Mouse (Mus musculus): Measurements from ENCODE around the gene Smpdl3a.

Gene Smpdl3a

DNA sequence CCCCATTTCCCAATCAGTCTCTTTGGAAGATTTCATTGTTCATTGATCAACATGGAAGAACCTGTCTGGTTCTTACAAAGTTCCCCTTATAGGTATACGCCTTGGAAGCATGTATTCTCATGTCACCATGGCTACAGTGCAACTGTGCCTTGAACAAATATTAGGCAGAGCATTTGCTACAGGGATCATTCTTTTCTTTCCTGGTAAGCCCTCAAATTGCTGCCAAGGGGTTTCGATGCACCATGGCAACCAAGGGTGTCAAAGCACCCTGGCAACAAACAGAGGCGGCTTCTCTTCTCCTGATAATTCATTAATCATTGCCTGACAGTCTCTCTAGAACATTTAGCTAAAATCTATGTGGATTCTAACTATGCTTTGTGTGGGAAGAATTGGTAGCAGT, 28.3 kb downstream of the Smpdl3a start:
- no peak for DNase-seq

DNA sequence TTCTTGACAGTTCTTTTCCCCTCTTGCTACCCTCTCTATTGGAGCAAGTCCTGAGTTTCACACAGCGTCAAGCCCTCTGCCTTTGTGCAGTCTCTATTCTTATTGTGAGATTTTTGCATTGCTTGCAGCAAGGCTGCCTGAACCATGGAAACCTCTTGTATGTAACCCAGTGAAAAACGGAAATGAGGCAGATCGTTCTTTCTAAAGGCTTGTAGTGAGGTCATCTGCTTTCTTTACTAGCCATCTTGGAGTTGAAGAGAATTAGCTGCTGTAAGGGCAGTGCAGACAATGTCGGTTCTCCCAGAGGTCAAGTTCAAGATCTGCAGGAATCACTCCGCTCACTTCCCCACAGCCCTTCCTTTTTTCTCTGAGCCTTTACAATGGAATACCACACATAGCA, 34.5 kb downstream of the Smpdl3a start:
- DNase-seq = no peak

DNA sequence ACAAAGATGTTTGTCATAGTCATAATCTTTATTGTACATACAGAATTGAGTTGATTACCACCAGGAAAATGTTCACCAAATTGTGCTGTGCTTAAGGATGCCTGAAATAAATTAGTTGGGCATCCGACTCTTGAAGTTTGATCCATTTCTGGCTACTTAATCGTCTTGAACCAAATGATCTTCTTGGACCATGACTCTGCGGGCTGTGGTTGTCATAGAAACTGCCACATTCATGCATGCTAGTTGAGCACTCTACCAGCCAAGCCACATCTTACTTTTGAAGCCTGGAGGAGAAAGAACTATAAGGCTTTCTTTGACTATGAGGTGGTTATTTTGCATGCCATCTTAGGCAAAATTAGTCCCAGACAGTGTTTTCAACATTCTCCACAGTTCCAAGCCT, 35.5 kb downstream of the Smpdl3a start:
- DNase-seq = no peak

DNA sequence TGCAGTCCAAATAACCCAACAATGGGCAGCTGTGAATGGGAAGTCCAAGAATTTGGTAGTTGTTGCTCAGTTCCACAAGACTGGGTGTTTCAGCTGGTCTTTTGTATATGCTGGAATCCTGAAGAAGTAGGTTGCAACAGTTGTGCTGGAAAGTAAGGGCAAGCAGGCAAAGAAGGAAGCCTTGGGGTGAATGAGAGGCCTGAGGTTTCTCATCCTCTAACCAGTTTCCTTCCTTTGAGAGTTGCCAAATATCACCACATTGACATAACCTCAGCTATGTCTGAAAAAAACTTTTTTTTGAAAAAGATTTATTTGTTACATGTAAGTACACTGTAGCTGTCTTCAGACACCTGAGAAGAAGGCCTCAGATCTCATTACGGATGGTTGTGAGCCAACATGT, 41.0 kb downstream of the Smpdl3a start:
- DNase-seq = no peak

DNA sequence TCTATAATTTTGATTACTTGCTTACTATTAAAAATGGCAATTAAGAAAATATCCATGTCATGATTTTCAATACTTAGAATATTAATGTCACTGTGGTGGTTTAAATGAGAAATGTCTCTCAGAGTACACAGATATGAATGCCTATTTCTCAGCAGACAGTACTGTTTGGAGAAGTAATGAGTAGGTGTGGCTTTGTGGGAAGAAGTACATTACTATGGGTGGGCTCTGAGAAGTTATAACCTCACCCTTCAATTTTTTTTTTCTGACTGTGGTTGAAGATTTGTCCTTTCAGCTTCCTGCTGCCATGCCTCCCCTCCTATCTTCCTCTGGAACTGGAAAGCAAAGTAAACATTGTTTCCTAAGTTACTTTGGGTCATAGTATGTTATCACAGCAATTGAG, 41.8 kb downstream of the Smpdl3a start:
- DNase-seq = no peak

DNA sequence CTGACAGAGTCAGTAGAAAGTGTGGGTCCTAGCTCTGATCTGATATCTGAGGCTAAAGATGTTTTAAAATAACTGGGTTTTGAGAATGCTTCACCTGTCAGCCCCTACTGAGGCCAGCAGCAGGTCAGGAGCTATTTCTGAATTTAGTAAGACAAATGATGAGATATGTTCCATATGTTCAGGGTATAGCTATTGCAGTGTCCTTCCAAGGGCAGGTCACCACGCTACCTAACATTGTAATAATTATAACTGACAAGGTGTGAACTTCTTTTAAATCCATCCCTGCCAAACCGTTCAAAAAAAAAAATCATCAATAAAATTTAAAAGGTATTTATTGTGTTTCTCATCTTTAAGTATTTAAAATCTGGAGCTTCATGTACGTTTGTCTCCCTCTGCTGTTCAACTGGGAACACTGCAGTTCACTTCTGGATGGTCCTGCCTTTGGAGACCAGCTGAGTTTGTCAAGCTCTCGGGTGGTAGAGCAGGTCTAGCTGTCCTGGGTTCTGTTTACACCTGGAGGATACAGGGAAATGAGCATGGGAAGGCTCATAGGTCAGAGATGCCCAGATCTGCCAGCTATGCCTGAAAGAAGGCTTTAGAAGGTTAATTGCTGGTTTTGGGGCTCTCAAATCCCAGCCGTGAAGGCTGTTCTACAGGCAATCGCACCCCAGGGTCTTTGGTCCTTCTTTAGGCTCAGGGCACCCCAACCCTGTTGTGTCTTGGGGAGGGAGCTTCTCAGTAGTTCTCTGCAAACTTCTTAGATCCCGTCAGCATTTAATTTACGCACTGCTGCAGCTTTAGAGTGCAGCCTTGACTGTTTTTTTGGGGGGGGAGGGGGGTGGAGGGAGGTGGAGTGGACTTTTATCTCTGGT, 47.7 kb downstream of the Smpdl3a start:
- peak; percentile 21 for DNase-seq

DNA sequence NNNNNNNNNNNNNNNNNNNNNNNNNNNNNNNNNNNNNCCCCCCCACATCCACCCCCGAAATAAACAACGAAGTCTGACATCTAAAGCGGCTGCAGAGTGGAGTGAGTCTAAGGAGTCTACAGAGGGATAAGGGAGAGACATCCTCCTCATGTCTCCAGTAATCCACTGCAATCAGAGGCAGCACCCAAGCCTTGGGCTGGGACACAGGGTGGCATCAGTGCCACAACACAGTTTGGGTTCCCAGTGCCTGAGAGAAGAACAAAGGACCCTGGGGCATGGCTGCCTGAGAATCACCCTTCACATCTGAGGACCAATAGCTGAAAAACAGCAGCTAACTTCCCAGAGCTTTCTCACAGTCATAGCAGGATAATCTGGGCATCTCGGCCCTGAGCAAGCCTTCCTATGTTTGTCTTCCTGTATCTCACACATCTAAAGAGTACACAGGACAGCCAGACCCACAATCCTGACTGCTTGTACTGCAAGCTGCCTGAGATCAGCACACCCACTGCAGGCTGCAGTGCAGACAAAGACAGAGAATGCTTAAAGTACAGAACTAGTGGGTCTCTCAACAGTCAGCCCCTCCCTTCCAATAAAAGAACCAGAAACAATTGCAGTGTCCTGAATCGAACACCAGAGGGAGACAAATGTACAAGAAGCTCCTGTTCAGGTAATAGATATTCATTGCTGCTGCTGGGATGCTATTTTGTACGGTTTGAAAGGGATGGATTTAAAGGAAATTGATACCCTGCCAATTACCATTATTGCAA, 54.0 kb downstream of the Smpdl3a start:
- DNase-seq = peak; percentile 5

All from liver (tissue).